Mouse (Mus musculus): ENCODE measurements around the gene Dlgap1.

Dlgap1 gene

DNA sequence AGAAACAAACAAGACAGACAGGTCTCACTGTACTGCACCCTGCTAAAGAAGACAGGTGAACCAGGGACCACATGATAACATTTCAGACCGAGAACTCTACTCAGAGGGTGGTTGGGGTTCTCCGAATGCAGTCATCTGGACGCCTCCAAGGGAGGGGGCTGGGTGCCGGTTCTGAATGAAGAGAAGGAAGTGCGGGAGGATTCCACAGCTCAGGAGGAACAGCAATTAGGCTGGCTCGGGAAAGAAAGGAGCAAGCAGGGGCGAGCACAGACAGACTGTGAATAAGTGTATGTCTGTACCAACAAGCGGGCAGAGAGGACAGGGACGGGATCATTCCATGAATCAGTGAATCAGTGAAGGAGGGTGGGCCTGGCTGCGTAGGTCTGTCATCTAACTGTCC is 744.6 kb downstream of the Dlgap1 start:
- intact Hi-C loops (cut with DNase I), result no loop called here

DNA sequence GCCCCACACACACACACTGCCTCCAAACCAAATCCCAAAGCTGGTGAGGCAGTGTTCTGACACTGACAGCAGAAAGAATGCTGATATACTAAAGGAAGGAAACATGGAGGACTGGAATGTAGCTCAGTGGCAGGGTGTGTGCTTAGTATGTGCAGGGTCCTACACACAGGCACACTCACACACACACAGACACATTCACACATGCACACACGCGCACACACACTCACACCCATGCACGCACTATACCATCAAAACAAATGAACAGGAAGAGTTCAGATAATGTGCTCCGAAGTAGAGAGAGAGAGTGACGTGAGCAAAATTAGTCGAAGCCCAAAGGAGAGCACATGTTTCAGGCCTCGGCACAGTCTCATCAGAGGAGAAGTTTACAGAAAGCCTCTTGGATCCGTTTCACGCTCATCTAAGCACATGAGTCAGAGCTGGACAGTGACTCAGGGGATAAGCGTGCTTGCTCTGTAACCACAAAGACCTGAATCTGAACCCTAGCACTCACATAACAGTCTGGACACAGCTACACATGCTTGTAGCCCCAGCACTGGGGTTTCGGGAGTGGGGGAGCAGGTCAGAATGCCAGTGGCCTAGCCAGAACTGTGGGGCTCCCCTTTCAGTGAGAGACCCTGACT is 750.9 kb downstream of the Dlgap1 start:
- intact Hi-C loops (cut with DNase I), result no loop called here

DNA sequence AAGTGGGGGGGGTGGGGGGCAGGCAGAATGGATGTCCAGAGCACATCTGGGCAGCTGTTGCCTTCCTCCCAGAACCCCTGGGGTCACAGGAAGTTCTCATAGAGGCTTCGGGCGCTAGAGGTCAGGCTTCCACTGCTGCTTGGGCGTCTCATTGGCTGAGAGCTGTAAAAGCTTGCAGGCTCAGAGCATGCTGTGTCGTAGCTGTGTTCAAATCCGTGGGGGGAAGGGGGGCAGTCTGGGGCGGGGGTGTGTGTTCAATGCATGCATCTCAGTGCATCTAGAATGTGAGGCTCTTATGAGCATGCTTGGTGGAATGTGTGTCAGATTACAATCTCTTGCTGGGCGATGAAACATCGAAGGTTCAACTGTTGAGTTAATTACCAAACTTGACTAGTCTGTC is 751.9 kb downstream of the Dlgap1 start:
- intact Hi-C loops (cut with DNase I), result no loop called here

DNA sequence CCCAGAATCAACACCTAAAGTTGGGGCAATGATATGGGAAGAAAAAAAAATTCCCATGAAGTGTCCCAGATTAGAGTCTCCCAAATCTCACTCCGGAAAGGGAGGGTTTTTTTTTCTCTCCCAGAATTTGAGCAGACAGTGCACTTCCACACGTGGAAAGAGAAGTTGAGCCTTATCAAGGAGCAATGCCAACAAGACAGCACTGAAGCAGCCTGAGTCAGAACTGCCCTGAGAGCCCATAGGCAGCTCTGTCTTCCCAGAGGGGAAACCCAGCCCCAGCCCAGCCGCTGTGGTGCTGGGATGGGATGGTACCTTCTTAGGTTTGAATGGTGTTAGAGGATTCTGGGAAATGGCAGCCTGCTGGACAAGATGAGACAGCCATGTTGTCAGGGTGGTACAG is 753.3 kb downstream of the Dlgap1 start:
- intact Hi-C loops (cut with DNase I), result no loop called here

DNA sequence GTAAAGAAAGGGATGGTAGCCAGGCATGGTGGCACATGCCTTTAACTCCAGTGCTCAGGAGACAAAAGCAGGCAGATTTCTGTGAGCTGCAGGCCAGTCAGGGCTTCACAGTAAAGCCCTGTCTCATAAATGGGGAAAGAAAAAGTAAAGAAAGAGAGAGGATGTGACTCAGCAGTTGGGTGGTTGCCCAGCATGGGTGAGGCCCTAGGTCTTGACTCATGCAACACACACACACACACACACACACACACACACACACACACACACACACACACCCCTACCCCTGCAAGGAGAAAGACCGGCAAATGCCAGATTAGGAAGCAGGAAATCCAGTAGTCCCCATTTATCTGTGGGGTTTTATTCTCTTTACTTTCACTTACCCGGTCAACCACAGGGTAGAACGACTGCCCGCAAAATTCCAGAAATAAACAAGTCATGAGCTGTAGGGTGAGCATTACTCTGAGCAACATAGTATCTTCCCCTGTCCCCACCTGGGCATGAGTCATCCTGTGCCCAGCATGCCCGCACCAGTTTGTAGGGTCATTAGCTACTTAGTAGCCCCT is 759.9 kb downstream of the Dlgap1 start:
- intact Hi-C loops (cut with DNase I), result no loop called here

DNA sequence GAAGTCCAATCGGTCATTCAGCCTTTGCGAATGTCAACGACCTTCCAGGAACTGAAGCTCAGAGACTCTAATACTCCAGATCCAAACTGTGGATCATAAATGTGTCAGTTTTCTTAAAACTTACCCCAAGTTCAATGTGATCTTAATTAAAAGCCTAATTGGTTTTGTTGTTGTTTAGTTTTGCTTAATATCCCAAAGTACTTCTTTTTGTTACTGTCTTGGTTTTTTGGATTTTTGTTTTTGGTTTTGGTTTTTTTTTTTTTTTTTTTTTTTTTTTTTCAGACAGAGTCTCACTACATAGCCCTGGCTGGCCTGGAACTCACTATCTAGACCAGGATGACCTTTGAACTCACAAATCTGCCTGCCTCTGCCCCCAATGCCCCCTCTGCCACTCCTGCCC is 765.9 kb downstream of the Dlgap1 start:
- intact Hi-C loops (cut with DNase I), result loop anchor here (5.0 kb wide), 2 partner anchors 118 to 233 kb away; partner anchors contain the start of gene Tgif1

DNA sequence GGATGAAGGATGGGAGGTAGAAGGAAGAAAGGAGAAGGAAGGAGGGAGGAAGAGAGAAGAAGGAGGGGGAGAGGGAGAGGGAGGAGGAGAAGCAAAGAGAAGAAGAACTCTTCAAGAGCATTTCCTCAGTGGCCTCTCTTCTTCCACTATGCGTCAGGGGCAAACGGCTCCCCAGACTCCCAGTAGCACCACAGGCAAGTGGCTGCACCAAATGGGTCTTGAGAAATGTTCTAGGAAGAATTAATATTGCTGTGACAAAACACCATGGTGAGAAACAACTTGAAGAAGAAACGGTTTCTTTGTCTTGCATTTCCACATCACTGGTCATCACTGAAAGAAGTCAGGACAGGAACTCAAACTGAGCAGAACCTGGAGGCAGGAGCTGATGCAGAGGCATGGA is 766.5 kb downstream of the Dlgap1 start:
- intact Hi-C loops (cut with DNase I), result loop anchor here (5.0 kb wide), 2 partner anchors 117 to 232 kb away; partner anchors contain the start of gene Tgif1

DNA sequence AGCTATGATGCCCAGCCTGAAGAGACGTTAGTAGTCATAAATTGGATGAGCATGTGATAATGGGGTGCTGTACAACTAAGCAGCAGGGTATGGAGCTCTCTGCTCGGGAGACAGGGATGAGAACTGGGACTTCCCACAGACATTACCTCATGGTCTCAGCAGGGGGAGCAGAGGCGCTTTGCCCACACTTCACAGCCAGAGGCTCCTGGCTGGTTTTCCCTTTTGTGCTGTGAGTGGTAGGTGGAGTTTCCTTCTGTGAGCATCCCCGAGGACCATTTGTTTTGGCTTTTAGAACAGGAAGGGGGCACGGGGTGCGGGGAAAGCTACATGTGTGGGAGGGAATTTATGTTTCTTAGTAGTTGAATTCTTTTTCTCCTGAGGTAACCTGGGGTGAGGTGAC is 768.6 kb downstream of the Dlgap1 start:
- intact Hi-C loops (cut with DNase I), result loop anchor here (5.0 kb wide), 2 partner anchors 115 to 230 kb away; partner anchors contain the start of gene Tgif1

DNA sequence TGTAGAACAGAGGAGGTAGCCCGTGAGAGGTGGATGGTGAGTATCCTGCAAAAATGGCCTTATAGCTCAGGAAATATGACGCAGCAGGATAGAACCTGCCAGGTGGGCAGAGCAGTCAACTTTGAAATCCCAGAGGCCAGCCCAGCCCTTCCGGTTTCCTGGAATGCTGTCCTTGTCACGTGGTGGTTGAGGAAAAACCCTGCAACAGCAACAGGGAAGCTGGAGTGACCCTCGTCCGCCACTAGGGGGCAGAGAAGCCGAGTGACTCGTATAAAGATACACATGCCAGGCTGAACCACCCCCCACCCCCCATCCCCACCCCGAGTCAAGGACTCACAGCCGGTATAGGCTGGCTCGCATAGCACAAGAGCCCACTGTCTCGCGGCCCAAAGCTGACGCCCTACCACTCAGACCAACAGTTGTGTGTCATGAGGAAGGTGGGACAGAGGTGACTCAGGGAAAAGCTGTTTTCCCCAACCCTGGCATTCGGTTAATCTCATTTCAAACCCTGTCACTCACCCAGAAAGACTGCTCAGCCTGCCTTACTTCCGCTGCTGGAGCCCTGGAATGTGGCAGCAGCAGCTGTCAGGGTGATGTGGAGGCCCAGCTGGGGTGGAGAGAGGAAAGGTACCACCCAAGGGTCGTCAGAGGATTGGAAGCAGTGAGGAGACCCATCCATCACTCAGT is 769.4 kb downstream of the Dlgap1 start:
- intact Hi-C loops (cut with DNase I), result loop anchor here (5.0 kb wide), 2 partner anchors 114 to 229 kb away; partner anchors contain the start of gene Tgif1

DNA sequence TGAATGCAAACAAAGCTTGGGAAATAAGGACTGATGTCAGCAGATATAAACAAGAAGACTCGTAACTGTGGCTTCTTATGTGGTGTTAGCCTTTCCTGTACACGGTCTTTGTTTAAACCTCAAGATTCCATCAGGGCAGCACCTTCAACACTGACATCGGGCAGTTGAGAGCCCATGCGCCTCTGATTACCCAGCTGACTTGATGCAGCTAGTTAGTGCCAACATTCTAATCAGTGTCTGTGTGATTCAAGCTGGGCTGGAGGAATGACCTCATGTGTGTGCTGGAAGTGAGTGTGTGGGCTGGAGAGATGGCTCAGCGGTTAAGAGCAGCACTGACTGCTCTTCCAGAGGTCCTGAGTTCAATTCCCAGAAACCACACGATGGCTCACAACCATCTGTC is 770.5 kb downstream of the Dlgap1 start:
- intact Hi-C loops (cut with DNase I), result loop anchor here (5.0 kb wide), 2 partner anchors 113 to 228 kb away; partner anchors contain the start of gene Tgif1

DNA sequence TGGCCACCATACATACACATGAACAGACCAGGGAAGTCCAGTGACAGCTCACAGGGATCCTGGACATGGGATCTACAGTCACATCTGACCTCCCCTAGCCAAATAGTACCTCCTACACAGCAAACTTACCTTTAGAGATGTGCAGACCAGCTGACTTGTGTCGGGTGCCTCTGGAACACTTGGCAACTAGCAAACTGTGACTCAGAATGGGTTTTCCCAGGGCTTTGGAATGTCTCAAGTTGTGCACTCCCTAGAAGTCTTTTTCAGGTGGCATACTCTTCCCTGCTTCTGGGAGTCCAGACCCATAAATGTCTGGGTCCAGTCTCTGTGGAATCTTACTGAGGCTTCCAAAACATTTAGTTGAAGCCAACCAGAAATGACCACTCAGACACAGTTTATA is 772.8 kb downstream of the Dlgap1 start:
- intact Hi-C loops (cut with DNase I), result no loop called here

DNA sequence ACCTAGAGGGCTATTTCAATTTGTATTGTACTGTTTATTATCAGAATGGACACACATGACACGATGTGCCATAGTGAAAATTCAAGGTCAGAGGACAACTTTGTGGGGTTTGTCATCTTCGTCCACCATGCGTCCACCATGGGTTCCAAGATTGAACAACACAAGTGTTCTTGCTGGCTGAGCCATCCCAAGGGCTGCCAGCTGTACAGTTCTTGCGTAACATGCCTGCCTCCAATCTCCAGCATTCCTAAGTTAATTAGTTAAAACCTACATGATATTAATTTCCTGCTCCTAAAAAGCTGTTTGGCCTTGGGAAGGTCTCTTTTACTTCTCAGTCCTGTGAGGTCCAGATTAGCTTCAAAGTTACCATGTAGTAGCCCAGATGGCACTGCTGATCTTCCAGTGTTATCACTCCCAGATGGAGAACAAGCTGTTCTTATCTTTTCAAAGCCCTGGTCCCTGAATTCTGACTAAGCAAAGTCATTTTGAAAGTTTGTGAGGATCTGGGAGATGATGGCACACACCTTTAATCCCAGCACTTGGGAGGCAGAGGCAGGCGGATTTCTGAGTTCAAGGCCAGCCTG is 775.8 kb downstream of the Dlgap1 start:
- intact Hi-C loops (cut with DNase I), result no loop called here

DNA sequence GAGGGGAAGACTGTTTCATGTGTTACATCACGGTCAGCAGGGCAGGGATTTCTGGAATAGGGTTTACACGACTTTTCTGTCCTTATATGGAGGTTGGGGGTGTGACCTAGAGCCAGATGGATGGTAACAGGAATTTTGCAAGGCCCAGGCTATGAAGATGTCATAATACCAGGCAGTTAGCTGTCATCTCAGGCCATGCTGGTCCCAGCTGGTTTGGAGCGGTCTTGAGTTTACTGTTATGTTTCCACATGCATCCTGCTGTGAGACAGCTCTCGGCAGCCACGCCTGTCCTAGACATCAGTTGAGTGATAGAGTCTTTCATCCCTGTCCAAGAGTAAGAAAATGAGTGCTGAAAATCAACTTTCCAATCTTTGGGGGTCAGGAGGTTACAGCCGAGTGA is 776.5 kb downstream of the Dlgap1 start:
- intact Hi-C loops (cut with DNase I), result no loop called here

DNA sequence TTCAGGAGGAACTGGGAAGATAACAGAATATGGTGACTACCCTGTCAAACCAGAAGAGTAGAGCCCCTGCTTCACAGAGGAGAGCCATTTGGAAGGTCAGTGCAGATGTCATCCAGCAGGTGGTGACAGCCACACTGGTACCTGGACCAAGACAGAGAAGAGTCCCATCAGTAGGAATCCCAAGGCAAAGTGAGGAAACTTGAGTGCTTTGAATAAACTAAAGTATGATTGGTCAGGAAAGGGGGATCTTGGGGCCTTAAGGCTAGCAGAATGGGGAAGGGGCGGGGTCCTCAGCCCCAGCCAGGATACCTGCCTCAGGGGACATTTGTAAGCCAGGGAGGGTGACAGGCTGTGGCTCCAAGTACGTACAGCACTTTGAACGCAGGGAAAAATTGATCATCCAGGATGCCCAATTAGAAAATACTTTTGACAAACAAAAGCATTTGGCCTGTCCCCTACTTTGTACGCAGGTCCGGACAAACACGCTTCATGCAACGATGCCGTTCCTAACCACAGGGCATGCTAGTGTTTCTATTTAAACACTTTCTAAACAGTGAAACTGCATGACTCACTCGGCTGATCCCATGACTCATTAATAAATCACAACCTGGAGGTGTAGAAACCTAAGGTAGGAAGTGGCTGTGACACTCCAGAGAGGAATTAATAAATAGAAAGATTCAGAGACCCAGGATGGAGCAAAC is 777.7 kb downstream of the Dlgap1 start:
- intact Hi-C loops (cut with DNase I), result no loop called here

DNA sequence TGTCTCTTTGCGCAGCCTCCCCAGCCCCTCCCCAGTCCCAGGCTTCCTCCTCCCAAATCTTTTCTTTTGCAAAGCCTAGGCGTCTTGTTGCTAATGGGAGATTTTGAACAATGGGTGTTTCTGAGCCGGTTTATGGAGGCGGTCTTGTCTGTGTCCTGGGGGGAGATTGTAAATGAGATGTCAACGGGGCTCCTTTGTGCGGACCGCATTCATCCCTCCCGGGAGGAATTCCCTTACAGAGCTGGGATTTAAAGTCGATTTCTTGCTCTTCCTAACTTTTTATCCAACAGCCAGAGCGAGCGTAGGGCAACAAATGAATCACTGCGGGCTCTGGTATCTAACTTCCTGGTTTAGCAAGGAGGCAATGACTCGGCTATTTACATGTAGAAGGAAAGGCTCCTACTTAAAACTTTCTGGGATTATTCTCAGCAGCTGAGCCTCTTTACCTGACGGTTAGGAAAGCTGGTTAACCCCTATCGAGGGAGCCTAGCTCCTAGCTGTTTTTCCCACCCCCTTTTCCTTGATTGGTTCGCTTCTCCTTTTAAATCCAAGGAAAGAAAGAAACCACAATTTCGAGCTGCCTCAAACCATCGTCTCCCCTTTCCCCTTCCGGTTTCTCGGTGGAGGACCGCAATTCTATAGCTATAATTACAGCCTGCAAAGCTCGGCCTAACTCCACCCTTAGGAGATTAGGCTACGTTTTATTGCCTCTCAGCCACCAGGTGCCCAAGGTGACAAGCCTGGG is 779.0 kb downstream of the Dlgap1 start:
- intact Hi-C loops (cut with DNase I), result no loop called here

DNA sequence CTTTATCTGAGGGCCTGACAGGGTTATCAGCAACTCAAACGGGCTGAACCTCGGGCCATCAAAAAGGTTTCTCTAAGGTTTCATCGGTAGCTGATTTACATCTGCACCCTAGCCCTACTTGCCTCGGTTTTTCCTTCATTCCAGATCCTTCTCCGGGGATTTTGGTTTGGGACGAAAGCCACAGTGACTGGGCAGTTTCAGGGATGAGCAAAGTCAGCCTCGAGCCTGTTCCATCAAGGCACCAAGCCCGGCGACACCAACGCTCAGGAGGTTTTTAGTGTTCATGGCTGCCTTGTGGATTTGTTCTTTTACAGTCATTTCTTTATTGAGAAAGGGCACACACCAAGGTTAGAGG is 779.6 kb downstream of the Dlgap1 start:
- intact Hi-C loops (cut with DNase I), result no loop called here

DNA sequence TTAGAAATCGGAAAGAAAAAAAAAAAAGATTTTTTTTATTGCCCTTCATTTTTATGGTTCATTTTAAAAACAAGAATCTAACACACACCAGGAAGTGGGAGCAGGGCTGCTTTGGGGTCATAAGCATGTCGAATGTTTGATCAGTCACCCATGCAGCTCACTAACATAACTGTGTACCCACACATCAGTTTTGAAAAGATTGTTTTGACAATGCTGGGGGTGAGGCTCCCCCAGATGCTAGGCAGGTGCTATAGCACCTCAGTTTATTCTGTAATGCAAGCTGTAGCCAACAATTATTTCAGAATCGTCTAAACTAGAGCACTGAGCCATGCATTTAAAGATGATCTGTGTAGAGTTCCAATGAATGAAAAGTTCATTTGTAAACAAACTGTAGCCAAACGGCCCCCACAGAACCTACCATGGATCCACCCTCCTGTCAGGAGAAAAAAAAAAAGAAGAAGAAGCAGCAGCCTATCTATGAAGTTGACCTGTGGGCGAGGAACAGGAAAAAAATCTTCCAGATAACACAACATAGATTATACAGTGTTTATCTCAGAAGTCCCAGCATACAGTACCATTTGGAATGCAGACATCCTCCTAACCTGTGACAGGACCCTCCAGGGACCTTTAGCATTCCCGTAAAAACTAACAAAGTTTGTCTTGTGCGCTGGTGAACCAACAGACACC is 780.2 kb downstream of the Dlgap1 start:
- intact Hi-C loops (cut with DNase I), result no loop called here

DNA sequence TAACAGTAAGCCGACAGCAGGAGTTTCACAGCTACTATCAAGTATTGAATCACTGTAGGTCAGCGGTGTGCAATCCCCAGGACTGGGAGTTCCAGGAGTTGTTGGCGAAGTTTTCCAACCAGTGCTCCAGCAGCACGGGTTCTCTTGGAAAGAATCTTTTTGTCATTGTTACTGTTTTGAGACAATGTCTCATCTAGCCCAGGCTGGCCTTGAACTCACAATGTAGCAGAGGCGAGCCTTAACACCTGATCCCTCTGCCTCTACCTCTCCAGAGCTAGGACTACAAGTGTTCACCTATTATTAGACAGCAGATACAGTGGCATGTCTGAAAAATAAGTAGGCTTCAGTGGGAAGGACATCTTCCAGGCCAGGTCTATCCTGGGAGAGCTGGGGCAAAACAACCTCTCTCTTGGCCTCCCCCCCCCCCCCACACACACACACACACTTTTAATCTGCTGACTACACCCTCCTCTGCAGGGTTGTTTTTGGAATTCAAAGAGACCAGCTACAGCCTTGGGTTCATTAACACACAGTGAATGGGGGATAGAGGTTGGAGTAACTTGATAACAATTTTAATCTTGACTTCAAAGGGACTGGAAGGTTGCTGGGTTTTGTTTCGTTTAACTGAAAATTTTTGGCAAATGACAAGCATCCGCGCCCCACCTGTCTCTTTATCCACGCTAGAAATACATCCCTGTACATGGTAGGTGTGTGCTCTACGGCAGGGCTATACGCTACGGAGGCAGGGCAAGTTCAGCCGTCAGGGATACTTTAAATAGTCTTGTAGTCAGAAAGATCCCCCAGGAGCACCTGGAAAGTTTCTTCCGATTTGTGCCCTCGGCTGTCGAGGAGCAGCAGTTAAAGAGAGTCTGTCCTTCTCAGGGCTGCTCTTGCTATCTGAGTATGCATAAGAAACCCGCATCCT is 781.6 kb downstream of the Dlgap1 start:
- intact Hi-C loops (cut with DNase I), result no loop called here

DNA sequence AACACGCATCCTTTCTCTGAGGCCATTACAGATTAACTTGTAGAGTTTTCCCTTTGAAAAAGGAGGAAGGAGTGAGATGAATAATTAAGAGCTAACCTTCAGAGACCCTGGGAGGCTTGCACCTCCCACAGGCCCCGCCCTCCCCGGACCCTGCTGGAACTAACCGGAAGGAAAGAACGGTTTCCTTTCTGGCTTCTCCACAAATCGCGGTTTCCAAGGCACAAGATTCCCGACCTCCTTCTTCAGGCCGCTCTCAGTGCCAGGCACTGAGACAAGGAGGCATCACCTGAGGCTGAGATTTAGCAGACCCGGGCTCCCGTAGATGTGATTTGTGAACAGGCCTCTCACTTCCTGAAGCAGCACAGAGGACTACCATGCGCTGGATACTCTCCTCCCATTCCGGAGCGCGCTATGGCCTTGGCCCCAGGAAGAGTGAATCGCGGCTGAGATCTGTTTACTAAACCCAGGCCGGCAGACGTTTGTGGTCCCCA is 782.3 kb downstream of the Dlgap1 start:
- intact Hi-C loops (cut with DNase I), result no loop called here

Data from adrenal gland (tissue).